Mouse (Mus musculus) heart, embryonic 14.5 days (tissue): ENCODE measurements around the gene Gm11492. TPM values are rescaled to one million over a fixed set of nuclear protein-coding genes. Genes with fewer than 3 reads are reported as not detected.

Source experiments
- polyA plus RNA-seq: library from polyadenylated mRNA; unstranded; fragments of >200 nt; fragmentation: Nextera tagmentation; extraction: Ambion mirVana; gene quantifications from 2 replicates; pipeline ENCODE4 v1.2.1, GENCODE M21; 2014

Gm11492 gene
- polyA plus RNA-seq, 1 experiment from 2014 or later, result not detected

Other genes with a start within 250 kb of the Gm11492 start
- gene Ppm1e, start 207.6 kb upstream of the Gm11492 start, polyA plus RNA-seq, result 7.1 and 7.8 TPM in 2 replicates
- gene Rad51c, start 161.7 kb upstream of the Gm11492 start, polyA plus RNA-seq, result 10.0 and 11.7 TPM in 2 replicates
- 0.28 and 0.38 TPM in 2 replicates for gene Tex14, start 161.6 kb upstream of the Gm11492 start, polyA plus RNA-seq
- gene Sept4, start 2.2 kb downstream of the Gm11492 start, polyA plus RNA-seq, result 23.5 and 25.8 TPM in 2 replicates
- gene Mtmr4, start 25.5 kb downstream of the Gm11492 start, polyA plus RNA-seq, result 14.3 and 17.7 TPM in 2 replicates
- 0.13 and 0.15 TPM in 2 replicates for gene Hsf5, start 50.5 kb downstream of the Gm11492 start, polyA plus RNA-seq
- 0.47 and 0.55 TPM in 2 replicates for gene Rnf43, start 96.1 kb downstream of the Gm11492 start, polyA plus RNA-seq
- 116 and 124 TPM in 2 replicates for gene Supt4a, start 170.9 kb downstream of the Gm11492 start, polyA plus RNA-seq
- 0.09 and 0.26 TPM in 2 replicates for gene Tspoap1, start 193.9 kb downstream of the Gm11492 start, polyA plus RNA-seq
- 0.09 and 1.00 TPM in 2 replicates for gene Mpo, start 226.9 kb downstream of the Gm11492 start, polyA plus RNA-seq